Mouse (Mus musculus) heart, postnatal 0 days (tissue): Measurements from ENCODE around the gene Ndufs1. TPM values are rescaled to one million over a fixed set of nuclear protein-coding genes. Genes with fewer than 3 reads are reported as not detected.

Source experiments
- ATAC-seq: fragments of 200-750 bp; cut with Nextera tagmentation; 2 replicates; pipeline ENCODE4 v1.8.0; 2017; ENCODE audit warnings: low read depth, moderate number of reproducible peaks, moderate library complexity; ENCODE audit not compliant: insufficient read depth
- DNase-seq: peaks from one replicate; pipeline ENCODE4 v3.0.0-alpha.2; 2016; ENCODE audit warnings: low spot score
- H3K27ac ChIP-seq: fragments of 300-500 bp; sonication (generic); 2 replicates; pipeline ENCODE4 v1.5.1; 2014; ENCODE audit warnings: low read depth, mild to moderate bottlenecking
- H3K27me3 ChIP-seq: fragments of 300-500 bp; sonication (generic); 2 replicates; pipeline ENCODE4 v1.6.1; 2014; ENCODE audit warnings: low read length, mixed read lengths; ENCODE audit not compliant: control insufficient read depth, insufficient read depth
- H3K36me3 ChIP-seq: fragments of 300-500 bp; sonication (generic); replicated peaks from 2 replicates; pipeline ENCODE4 v1.6.1; 2014; ENCODE audit warnings: low read length, mixed read lengths; ENCODE audit not compliant: control insufficient read depth, insufficient read depth
- H3K4me1 ChIP-seq: fragments of 300-500 bp; sonication (generic); 2 replicates; pipeline ENCODE4 v1.6.1; 2014; ENCODE audit warnings: antibody characterized with exemption; ENCODE audit not compliant: control insufficient read depth, insufficient read depth
- H3K4me2 ChIP-seq: fragments of 300-500 bp; sonication (generic); 2 replicates; pipeline ENCODE4 v1.6.1; 2014; ENCODE audit warnings: low read depth, mild to moderate bottlenecking, low read length, moderate library complexity
- H3K4me3 ChIP-seq: fragments of 300-500 bp; sonication (generic); 2 replicates; pipeline ENCODE4 v1.5.1; 2014; ENCODE audit warnings: low read depth, low read length
- H3K9ac ChIP-seq: fragments of 300-500 bp; sonication (generic); replicated peaks from 2 replicates; pipeline ENCODE4 v1.6.1; 2014; ENCODE audit warnings: low read depth, low read length, mixed read lengths
- H3K9me3 ChIP-seq: fragments of 300-500 bp; sonication (generic); replicated peaks from 2 replicates; pipeline ENCODE4 v1.6.1; 2016; ENCODE audit warnings: low read length; ENCODE audit not compliant: control insufficient read depth
- CTCF ChIP-seq: IDR thresholded peaks from 2 replicates; pipeline ENCODE4 v1.5.1; 2016; ENCODE audit warnings: antibody characterized with exemption, control low read depth, low read depth
- EP300 ChIP-seq: IDR thresholded peaks from 2 replicates; pipeline ENCODE4 v1.6.1; 2016; ENCODE audit warnings: antibody characterized with exemption, low read depth
- WGBS: fragments of 180-500 bp; shearing (Covaris S2); extraction: QIAGEN DNeasy Blood & Tissue Kit; methylation state at CpG from one replicate; pipeline ENCODE4 v1.1.7; 2014; 5-methylcytosine and 5-hydroxymethylcytosine counted together
- microRNA-seq: library from miRNA; unstranded; fragments of <30 nt; microRNA quantifications from one replicate; pipeline ENCODE4, GENCODE M21; 2016
- polyA plus RNA-seq: library from polyadenylated mRNA; unstranded; fragments of >200 nt; fragmentation: Nextera tagmentation; extraction: Ambion mirVana; gene quantifications from 2 replicates; pipeline ENCODE4 v1.2.1, GENCODE M21; 2015
- total RNA-seq: library from RNA; depleted of rRNA; stranded (reverse); fragments of >200 nt; gene quantifications from 2 replicates; pipeline ENCODE4 v1.2.3, GENCODE M21; 2014; ENCODE audit warnings: low replicate concordance; rRNA removed

Gene Ndufs1
- total and polyA plus RNA-seq, 2 experiments from 2014 or later = 359 to 591 TPM

- 51% methylated on average over 4 of the region's 4 CpGs for WGBS
- Histone ChIP-seq H3K4me2 (no peak overlapping the region), H3K9ac (no peak overlapping the region), H3K4me1 (no peaks in the 10 kb centered on the region), H3K27me3 (no peaks in the 10 kb centered on the region), H3K36me3 (peaks cover 65% of the 10 kb centered on the region), H3K27ac (no peak overlapping the region), H3K9me3 (no peaks in the 10 kb centered on the region), H3K4me3 (no peak overlapping the region)
- no peak for DNase-seq
- no peak for ATAC-seq
- TF ChIP-seq EP300 = no peak
Measured at GRCm38 (mm10) chr1:63098831-63099230, 77.8 kb downstream of the Ndufs1 start.

DNA sequence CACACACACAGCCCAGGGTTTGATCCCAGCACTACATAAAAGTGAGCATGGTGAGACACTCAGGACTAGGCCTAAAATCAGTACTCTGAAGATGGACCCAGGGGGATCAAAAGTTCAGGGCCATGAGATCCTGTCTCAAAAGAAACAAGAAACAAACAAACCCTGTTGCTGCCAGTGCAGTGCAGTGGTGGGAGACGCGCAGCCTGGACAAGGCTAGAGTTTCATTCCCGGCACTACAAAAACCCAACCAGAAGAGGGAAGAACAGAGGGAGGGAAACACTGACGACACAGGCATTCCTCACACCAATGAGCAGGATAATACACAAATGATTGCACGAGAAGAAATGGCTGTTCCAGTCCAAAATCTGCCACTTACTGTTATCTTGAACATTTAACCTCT lies 80.6 kb downstream of the Ndufs1 start:
- H3K4me1 ChIP-seq = no peaks in the 10 kb centered on the region
- no peak overlapping the region for H3K4me2 ChIP-seq
- H3K9ac ChIP-seq = no peak overlapping the region
- TF ChIP-seq EP300 (no peak), CTCF (no peak)
- DNase-seq (no peak), ATAC-seq (no peak)
- no peaks in the 10 kb centered on the region for H3K9me3 ChIP-seq
- H3K27ac ChIP-seq = no peak overlapping the region
- WGBS = 75% methylated on average over 5 of the region's 5 CpGs
- H3K4me3 ChIP-seq = no peak overlapping the region
- H3K27me3 ChIP-seq = no peaks in the 10 kb centered on the region
- H3K36me3 ChIP-seq = peaks cover 73% of the 10 kb centered on the region

Small RNAs within 50 kb of the gene (microRNA-seq; reads per million reads assigned to microRNA genes)
- gene Gm24557 = not detected
- gene Gm27512 = not detected

Other genes starting within 250 kb of the Ndufs1 start
- 7.3 and 8.3 TPM in 2 replicates for gene Ino80d, start 62.2 kb downstream of the Ndufs1 start, total RNA-seq
- gene Ino80d, start 62.2 kb downstream of the Ndufs1 start, polyA plus RNA-seq = 5.8 TPM in 2 replicates
- gene Eef1b2, start within 50 bp of the Ndufs1 start, total RNA-seq = 291 and 359 TPM in 2 replicates
- gene Eef1b2, start within 50 bp of the Ndufs1 start, polyA plus RNA-seq = 227 and 235 TPM in 2 replicates
- gene Gpr1, start 37.7 kb upstream of the Ndufs1 start, total RNA-seq = not detected in 2 replicates
- gene Gpr1, start 37.7 kb upstream of the Ndufs1 start, polyA plus RNA-seq = 0.10 TPM in 1 of 2 replicates, not detected in the other
- gene Zdbf2, start 96.4 kb upstream of the Ndufs1 start, total RNA-seq = 2.0 and 3.3 TPM in 2 replicates
- 3.0 and 3.5 TPM in 2 replicates for gene Zdbf2, start 96.4 kb upstream of the Ndufs1 start, polyA plus RNA-seq